Mouse (Mus musculus): ENCODE measurements around the gene Ap2a1. TPM values are rescaled to one million over a fixed set of nuclear protein-coding genes. Genes with fewer than 3 reads are reported as not detected.

Ap2a1 gene
- polyA plus RNA-seq, 1 experiment from 2014 or later = 76.1 TPM

GRCm38 (mm10) chr7:44908706-44909476 lies 20.4 kb downstream of the Ap2a1 start:
- H3K36me3 ChIP-seq = peaks cover 100% of the 10 kb centered on the region
- no peak for ATAC-seq (ENCODE audit: low FRiP score, low read depth)
- H3K27ac ChIP-seq = no peak overlapping the region
- no peaks in the 10 kb centered on the region for H3K4me1 ChIP-seq
- 91% methylated on average over 15 of the region's 15 CpGs for WGBS
- no peaks in the 10 kb centered on the region for H3K9me3 ChIP-seq
- H3K27me3 ChIP-seq = no peaks in the 10 kb centered on the region
- H3K4me2 ChIP-seq (replicated peaks) = no peak overlapping the region
- H3K9ac ChIP-seq = no peak overlapping the region
- H3K4me3 ChIP-seq = no peak overlapping the region

- H3K4me1 ChIP-seq = peaks cover 12% of the 10 kb centered on the region
- H3K4me3 ChIP-seq = no peak overlapping the region
- peaks cover 92% of the 10 kb centered on the region for H3K36me3 ChIP-seq
- no peaks in the 10 kb centered on the region for H3K27me3 ChIP-seq
- no peaks in the 10 kb centered on the region for H3K9me3 ChIP-seq
- H3K4me2 ChIP-seq (replicated peaks) = no peak overlapping the region
- no peak overlapping the region for H3K9ac ChIP-seq
- WGBS = 91% methylated on average over 20 of the region's 20 CpGs
- no peak overlapping the region for H3K27ac ChIP-seq
- no peak for ATAC-seq (ENCODE audit: low FRiP score, low read depth)
Observed at GRCm38 (mm10) chr7:44905430-44905829, 23.9 kb downstream of the Ap2a1 start.

- H3K27me3 ChIP-seq = no peaks in the 10 kb centered on the region
- H3K36me3 ChIP-seq = peaks cover 73% of the 10 kb centered on the region
- peaks cover 29% of the 10 kb centered on the region for H3K4me1 ChIP-seq
- H3K4me3 ChIP-seq = peak overlapping the region; percentile 28
- H3K4me2 ChIP-seq (replicated peaks) = peak overlapping the region; percentile 58
- H3K27ac ChIP-seq = peak overlapping the region; percentile 16
- peak; percentile 41 for ATAC-seq (ENCODE audit: low FRiP score, low read depth)
- no peaks in the 10 kb centered on the region for H3K9me3 ChIP-seq
- 16% methylated on average over 21 of the region's 21 CpGs for WGBS
- H3K9ac ChIP-seq = peak overlapping the region; percentile 46; the same call in 1 of the 2 replicates
Observed at GRCm38 (mm10) chr7:44901230-44901722, 28.0 kb downstream of the Ap2a1 start.

GRCm38 (mm10) chr7:44900632-44901031 lies 28.7 kb downstream of the Ap2a1 start:
- H3K27me3 ChIP-seq = no peaks in the 10 kb centered on the region
- no peak overlapping the region for H3K27ac ChIP-seq
- ATAC-seq (ENCODE audit: low FRiP score, low read depth) = no peak
- H3K4me1 ChIP-seq = peaks cover 29% of the 10 kb centered on the region
- H3K9me3 ChIP-seq = no peaks in the 10 kb centered on the region
- no peak overlapping the region for H3K4me3 ChIP-seq
- H3K9ac ChIP-seq = no peak overlapping the region
- H3K36me3 ChIP-seq = peaks cover 66% of the 10 kb centered on the region
- 88% methylated on average over 11 of the region's 11 CpGs for WGBS
- no peak overlapping the region for H3K4me2 ChIP-seq (replicated peaks)

- no peak for ATAC-seq (ENCODE audit: low FRiP score, low read depth)
- Histone ChIP-seq H3K4me1 (peaks cover 38% of the 10 kb centered on the region), H3K36me3 (peaks cover 46% of the 10 kb centered on the region), H3K27ac (no peak overlapping the region), H3K4me2 (replicated peaks) (no peak overlapping the region), H3K9ac (no peak overlapping the region), H3K9me3 (no peaks in the 10 kb centered on the region), H3K4me3 (no peak overlapping the region), H3K27me3 (no peaks in the 10 kb centered on the region)
- 36% methylated on average over 19 of the region's 19 CpGs for WGBS
Observed at GRCm38 (mm10) chr7:44898607-44899006, 30.7 kb downstream of the Ap2a1 start.

DNA sequence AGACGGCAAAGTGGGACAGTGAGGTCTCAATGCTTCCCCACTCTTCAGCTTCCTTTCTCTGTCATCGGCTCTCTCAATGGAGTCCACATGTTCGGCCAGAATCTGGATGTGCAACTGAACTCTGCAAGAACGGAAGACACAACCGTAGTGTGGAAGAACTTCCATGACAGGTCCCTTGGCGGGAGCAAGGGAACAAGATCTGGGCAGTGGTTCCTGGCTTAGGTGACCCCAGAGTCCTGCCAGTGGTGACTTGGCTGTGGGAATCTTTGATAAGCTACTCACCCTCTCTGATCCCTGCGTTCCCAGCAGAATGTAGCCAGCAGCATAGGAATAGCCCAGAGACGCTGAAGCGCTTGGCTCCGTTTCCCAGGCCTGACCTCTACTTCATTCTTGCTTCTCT lies 32.8 kb downstream of the Ap2a1 start:
- H3K4me1 ChIP-seq = peaks cover 41% of the 10 kb centered on the region
- peak overlapping the region; percentile 80 for H3K4me2 ChIP-seq (replicated peaks)
- H3K27me3 ChIP-seq = no peaks in the 10 kb centered on the region
- no peaks in the 10 kb centered on the region for H3K9me3 ChIP-seq
- H3K36me3 ChIP-seq = peaks cover 30% of the 10 kb centered on the region
- no peak for ATAC-seq (ENCODE audit: low FRiP score, low read depth)
- peak overlapping the region; percentile 86 for H3K27ac ChIP-seq
- WGBS = 41% methylated on average over 10 of the region's 10 CpGs
- H3K9ac ChIP-seq = peak overlapping the region; percentile 82
- peak overlapping the region; percentile 64 for H3K4me3 ChIP-seq

- Histone ChIP-seq H3K4me3 (peak within 1 kb of the TSS; percentile 64), H3K9ac (peak within 1 kb of the TSS; percentile 82), H3K9me3 (no peaks in the 10 kb centered on the region), H3K27me3 (no peaks in the 10 kb centered on the region), H3K27ac (peak within 1 kb of the TSS; percentile 86), H3K4me1 (peaks cover 41% of the 10 kb centered on the region), H3K4me2 (replicated peaks) (peak within 1 kb of the TSS; percentile 80), H3K36me3 (peaks cover 28% of the 10 kb centered on the region)
- ATAC-seq (ENCODE audit: low FRiP score, low read depth) = peak; percentile 70
- 1% methylated on average over 34 of the region's 34 CpGs for WGBS
Observed at GRCm38 (mm10) chr7:44895593-44896434, 33.5 kb downstream of the Ap2a1 start, which contains the start of gene Fuz. Fuz (plus strand) TSS chr7:44896079.

- H3K4me3 ChIP-seq = peak overlapping the region; percentile 64
- H3K4me2 ChIP-seq (replicated peaks) = peak overlapping the region; percentile 80
- H3K4me1 ChIP-seq = peaks cover 47% of the 10 kb centered on the region
- H3K9ac ChIP-seq = no peak overlapping the region
- ATAC-seq (ENCODE audit: low FRiP score, low read depth) = no peak
- no peaks in the 10 kb centered on the region for H3K27me3 ChIP-seq
- 68% methylated on average over 7 of the region's 7 CpGs for WGBS
- H3K27ac ChIP-seq = peak overlapping the region; percentile 86
- H3K9me3 ChIP-seq = no peaks in the 10 kb centered on the region
- H3K36me3 ChIP-seq = peaks cover 28% of the 10 kb centered on the region
Observed at GRCm38 (mm10) chr7:44895206-44895592, 34.1 kb downstream of the Ap2a1 start.

GRCm38 (mm10) chr7:44894175-44894574 lies 35.1 kb downstream of the Ap2a1 start:
- Histone ChIP-seq H3K36me3 (peaks cover 24% of the 10 kb centered on the region), H3K4me3 (no peak overlapping the region), H3K27ac (no peak overlapping the region; the same call in 1 of the 2 replicates), H3K9me3 (no peaks in the 10 kb centered on the region), H3K27me3 (no peaks in the 10 kb centered on the region), H3K9ac (no peak overlapping the region), H3K4me1 (peaks cover 47% of the 10 kb centered on the region), H3K4me2 (replicated peaks) (no peak overlapping the region)
- WGBS = 82% methylated on average over 3 of the region's 3 CpGs
- no peak for ATAC-seq (ENCODE audit: low FRiP score, low read depth)

- 27% methylated on average over 8 of the region's 8 CpGs for WGBS
- ATAC-seq (ENCODE audit: low FRiP score, low read depth) = no peak
- Histone ChIP-seq H3K27me3 (no peaks in the 10 kb centered on the region), H3K27ac (peak overlapping the region; percentile 91), H3K9ac (no peak overlapping the region), H3K4me2 (replicated peaks) (peak overlapping the region; percentile 97), H3K4me1 (peaks cover 40% of the 10 kb centered on the region), H3K4me3 (peak overlapping the region; percentile 88; the same call in 1 of the 2 replicates), H3K36me3 (peaks cover 25% of the 10 kb centered on the region), H3K9me3 (no peaks in the 10 kb centered on the region)
Observed at GRCm38 (mm10) chr7:44893197-44893596, 36.1 kb downstream of the Ap2a1 start.

DNA sequence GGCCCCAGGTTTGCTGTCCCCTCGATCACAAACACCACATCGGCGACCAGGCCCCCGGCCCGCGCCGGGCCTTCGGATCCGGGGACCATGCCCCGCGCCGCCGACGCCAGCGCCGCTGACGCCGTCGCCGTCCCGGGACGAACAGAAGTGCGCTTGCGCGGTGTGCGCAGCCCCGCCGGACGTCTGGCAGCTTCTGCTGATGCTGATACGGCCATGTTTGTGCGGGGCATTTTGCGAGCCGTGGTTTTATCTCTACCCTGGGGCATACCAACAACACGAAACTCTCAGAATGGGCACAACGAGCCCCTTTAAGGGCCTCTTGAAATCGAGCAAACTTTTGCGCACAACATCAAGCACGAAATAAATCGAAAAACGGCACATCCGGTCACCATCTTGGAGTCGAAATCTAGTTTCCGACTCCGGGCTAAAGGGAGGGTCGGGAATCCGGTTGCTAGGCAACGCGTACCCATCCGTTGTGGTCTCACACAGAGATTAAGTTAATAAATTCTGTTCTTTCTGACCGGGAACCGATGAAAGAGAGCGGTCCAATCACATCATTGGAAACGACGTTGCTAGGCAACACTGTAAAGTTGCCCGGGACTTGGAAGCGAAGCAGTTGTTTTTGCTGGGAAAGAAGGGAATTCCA lies 36.9 kb downstream of the Ap2a1 start, which contains the start of gene Med25:
TSS of gene Med25 (minus strand) at position 437 of the 646 bp plus-strand sequence.
- under 1% methylated on average over 56 of the region's 56 CpGs for WGBS
- Histone ChIP-seq H3K36me3 (peaks cover 27% of the 10 kb centered on the region), H3K9me3 (no peaks in the 10 kb centered on the region), H3K4me1 (peaks cover 40% of the 10 kb centered on the region), H3K4me3 (peak within 1 kb of the TSS; percentile 88), H3K9ac (peak within 1 kb of the TSS; percentile 95), H3K27ac (peak within 1 kb of the TSS; percentile 95), H3K4me2 (replicated peaks) (peak within 1 kb of the TSS; percentile 97), H3K27me3 (no peaks in the 10 kb centered on the region)
- peak; percentile 83 for ATAC-seq (ENCODE audit: low FRiP score, low read depth)

All from limb, embryonic 13.5 days (tissue).